Mouse (Mus musculus) heart, adult 9 months (tissue): ENCODE results near the gene Nphs1.

ENCODE experiments used
- DNase-seq, 2 experiments: peaks; one replicate each; pipeline ENCODE4 v3.0.0; 2022; ENCODE audit warnings: low spot score in 2 of 2

Gene Nphs1

DNA sequence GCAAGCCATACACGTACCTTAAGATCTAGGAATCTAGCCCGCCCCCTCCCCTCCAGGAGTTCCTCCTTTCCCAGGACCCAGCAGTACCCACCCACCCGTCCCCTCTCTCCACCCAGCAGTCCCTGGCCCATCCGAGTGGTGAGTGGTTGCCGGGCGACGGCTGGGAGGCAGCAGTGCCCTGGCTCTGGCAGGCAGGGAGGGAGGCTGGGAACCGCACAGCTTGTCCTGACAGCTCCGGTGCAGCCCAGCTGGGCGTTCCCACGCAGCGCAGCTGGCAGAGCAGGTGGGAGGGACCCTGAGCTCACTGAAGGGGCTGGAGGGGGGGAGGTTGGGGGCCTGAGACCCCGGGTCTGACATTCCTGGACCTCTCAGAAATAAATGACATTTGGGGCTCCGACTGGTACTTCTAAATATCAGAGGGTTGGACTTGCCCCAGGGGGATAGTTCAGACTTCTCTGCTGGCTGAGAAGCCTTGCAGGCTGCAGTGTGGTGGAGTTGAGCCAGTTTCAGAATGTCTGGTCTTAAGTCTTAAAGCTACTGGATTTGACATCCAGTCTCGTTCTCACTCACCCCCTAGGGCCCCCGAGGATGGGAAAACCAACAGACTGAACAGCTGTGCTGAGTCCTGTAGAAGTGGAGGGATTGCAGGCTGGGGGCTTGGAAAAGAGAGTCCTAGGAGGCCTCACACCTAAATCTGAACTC lies at the start of gene Nphs1, which contains the start of gene Kirrel2:
Gene Nphs1, plus strand, starts transcription at position 687 of the 702 bp plus-strand sequence.
Gene Kirrel2, minus strand, starts transcription at position 62 of the 702 bp plus-strand sequence.
- no peak for DNase-seq

DNA sequence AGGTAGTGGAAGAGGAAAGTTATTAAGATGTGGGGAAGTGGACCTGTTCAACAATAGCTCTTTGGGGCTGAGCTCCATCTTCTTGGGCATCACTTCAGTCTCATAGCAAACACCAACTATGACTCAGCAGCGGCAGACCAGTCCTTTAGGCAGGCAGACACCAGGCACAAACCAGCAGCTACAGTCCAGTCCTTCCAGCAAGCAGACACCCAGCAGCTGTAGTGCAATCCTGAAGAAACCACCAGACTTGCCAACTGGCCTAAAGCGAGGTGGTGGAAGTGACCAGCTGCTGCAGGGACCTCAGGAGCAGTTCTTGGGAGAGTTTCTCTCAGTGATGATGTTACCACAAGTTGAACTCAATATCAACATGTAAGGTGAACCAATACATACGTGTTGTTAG lies 49.5 kb upstream of the Nphs1 start:
- no peak for DNase-seq

DNA sequence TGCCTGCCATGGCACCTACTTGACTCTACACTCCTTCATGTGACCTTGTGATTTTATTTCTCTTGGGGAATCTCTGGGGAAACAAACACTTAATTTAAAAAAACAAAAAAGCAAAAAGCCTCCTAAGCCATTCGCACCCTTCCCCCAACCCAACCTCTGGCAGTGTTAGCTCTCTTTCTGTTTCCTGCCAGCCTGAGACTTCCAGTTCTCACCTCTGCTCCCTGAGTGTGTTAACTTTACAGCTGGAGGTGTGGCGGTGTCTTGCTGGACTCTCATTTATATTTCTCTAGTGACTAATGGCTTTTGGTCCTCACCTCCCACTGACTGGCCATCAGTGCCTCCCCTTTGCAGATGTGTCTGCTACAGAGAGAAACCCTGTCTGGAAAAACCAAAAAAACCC lies 48.3 kb upstream of the Nphs1 start:
- no peak for DNase-seq

DNA sequence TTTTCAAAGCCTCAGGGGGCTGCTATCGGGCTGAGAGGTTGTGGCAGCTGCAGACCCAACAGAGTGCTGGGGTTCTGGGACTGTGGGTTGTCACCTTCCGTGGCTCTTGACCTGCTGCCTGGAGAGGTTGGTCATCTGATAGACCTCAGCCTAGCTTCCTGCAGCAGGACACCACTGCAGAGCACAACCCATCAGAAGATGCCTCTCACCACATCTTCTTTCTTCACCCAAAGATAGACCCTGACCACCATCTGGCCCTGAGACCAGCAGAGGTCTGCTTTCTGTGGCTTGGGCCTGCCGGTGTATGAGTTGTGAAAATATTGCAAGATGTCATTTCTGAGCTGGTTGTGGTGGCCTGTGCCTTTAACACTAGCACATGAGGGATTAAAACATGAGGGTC lies 47.1 kb upstream of the Nphs1 start:
- DNase-seq = no peak

DNA sequence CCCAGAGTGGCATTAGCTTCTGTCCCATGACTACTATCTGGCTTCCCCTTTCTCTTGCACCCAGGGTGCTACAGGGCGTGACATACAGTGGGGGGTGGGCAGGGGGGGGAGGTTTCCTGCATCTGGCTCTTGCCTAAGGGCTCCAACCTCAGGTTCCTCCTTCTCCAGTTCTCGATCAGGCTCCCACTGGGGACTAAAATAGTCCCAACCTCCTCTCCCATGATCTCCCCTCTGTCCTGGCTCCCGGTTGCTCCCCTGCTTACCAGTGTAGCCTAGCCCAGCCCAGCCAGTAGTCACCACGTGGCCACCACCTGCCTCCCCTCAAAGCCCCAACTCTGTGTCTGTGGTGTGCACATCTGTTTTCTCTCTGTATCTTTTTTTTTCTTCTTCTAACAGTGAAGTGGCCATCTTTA lies 45.4 kb upstream of the Nphs1 start:
- no peak for DNase-seq

DNA sequence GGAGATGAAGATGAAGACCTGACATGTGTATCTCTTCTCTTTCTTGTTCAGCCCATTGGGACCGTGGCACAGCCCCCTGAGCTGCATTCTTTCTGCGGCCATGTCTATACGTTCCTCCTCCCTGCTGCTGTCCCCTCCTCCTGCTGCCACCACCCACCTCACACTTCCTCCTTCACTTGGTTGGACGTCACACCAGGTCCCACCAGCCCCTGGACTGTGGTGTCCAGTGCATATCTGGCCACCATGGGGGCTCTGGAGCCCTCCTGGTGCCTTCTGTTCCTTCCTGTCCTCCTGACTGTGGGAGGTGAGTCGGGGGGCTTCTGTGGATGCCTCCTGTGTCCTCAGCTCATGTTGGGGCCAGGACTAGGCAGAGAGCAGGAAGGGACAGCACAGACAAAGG lies 44.5 kb upstream of the Nphs1 start, which contains the start of gene Tyrobp:
Gene Tyrobp, plus strand, starts transcription at position 165 of the 400 bp plus-strand sequence.
- peak in 1 of 2 experiments; percentile 29 for DNase-seq

DNA sequence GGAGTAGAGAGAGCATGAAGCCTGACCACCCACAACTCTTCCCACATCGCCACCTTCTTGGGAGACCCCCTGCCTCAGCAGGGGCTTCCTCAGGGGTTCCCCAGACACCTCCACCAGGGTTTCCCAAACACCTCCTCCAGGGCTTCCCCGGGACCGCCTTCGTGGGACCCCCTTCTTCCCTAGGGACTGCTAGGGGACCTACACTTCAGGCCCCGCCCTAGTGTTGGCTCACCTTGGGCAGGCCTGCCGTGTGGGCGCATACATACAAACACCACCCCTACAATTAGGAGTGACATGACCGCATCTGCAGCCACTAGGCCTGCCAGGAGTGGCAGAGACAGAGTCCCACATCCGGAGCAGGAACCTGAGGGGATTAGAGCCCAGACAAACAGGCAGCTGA lies 40.3 kb upstream of the Nphs1 start:
- no peak for DNase-seq

DNA sequence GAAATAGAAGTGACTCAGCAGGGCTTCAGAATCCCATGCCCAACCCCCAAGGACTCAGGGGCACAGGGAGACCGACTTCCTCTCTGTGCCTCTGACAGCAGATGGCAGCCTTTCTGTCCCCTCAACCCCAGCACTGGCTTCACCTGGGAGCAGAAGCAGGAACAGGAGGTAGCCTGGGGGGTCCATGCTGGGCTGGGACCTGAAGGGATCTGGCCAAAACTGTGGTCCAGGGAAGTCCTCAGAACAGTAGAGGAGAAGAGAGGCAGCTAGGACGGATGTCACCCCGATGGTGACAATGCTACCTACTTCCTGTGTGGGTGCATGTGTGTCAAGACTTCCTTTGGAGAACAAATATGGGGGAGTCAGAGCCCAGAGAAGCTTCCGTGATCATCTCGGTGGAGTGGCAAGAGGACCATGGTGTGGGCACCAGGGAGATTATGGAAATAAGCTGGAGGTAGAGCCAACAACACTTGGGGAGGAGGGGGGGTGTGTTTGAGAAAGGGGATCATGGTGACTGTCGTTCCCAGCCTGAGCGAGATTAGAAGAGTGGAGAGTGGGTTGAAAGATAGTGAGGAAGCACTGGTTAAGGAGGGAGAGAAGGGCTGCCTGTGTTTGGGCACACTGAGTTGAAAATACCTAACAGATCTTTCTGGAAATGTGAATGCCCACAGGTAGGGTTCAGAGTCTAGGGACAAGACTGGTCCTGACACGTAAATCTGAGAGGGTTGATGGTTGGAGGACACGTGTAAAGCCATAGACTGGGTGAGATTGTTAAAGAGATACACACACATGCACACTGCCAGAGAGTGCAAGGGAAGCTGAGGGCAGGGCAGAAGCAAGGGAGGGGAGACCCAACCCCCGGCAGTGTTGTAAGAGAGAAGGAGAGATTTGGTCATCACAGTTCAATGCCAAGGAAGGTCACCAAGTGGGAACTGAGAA lies 38.3 kb upstream of the Nphs1 start, which contains the start of gene Hcst:
Gene Hcst, minus strand, starts transcription at position 294 of the 939 bp plus-strand sequence.
- peak in 1 of 2 experiments; percentile 28 for DNase-seq

DNA sequence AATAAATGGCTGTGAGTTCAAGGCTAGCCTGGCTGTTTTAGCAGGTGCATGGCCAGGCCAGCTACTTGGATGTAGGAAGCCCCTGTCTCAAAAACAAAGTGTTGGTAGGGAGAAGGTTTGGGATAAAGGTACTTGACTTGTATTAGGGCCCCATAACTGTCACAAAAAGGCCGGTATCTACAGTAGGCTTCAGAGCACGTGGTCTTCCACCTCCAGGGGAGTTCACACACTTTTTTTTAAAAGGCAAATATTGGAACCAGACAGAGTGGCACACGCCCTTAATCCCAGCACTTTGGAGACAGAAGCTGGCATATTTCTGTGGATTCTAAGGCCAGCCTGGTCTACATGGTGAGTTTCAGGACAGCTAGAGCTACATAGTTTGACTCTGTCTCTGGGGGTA lies 37.4 kb upstream of the Nphs1 start:
- no peak for DNase-seq

DNA sequence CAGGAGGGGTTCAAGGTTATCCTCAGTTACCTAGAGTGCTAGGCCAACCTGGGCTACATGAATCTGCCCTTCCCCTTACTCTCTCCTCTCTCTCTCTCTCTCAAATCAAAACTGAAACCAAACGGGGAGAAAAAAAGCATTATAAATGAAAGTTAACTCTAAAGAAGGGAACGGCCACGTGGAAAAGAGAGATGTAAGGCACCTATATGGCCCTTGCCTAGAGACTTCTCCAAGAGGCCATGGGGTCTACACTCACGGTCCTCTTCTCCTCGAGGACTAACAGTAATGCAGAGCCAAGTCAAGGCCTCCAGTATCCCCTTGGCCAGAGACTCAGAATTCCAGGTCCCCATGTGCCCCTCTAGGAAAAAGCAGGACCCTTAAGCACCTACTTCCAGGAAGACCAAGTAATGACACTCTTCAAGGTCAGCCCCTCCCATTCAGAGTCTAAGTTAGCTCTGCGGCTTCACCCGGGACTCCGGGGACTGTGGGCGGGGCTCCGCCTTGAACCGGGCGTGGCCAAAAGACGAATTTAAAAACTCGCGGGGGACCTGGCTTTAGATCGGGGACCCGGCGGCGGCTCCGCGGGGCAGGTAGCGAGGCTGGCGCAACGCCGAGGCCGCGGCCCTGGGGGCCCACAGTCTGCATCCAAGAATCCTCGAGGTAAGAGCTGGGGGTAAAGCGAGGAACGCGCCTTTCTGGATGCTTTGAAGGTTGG lies 36.8 kb upstream of the Nphs1 start, which contains the start of gene Nfkbid:
Gene Nfkbid, plus strand, starts transcription at position 558 of the 715 bp plus-strand sequence.
- DNase-seq = peak; percentile 60 to 68

DNA sequence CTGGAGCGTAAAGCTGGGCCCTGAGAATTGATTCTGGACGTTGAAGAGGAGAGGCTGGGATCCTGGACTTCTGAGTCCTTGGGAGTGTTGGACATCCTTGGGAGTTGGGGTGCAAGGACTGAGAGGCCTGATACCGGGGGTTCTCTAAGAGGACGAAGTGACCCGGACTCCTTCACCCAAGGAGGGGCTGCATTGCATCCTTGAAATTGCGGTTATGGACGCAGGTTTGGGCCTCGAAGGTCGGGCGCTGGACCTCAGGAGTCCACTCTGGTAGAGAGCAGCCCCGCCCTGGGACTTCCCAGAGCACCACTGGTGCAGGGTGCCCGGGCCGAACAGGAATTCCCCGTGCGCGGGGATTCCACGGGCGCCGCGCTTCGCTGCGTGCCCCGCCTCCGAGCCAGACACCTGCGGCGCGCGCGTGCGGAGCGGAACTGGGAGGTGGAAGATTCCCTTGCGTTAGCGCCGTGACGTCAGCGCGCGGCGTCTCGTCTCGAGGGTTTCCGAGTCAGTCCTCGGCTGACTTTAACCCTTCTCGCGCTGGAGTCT lies 36.2 kb upstream of the Nphs1 start:
- DNase-seq = peak; percentile 74 to 78

DNA sequence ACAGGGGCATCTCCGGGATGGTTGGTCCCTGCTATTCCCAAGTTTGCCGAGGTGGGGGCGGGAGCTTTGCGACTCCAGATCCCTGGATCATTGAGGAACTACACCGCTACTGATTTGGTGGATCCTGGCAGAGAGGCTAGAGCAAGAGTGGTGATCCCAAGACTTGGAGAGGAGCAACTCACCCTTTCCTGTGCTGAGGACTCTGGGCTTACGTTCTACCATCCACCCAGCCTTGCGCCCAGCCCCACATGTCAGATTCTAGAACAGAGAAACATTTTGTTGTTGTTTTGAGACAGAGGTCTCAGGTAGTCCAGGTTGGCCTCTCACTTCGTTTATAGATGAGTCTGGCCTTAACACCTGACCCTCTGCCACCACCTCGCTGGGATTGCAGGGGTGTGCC lies 35.6 kb upstream of the Nphs1 start:
- DNase-seq = no peak

DNA sequence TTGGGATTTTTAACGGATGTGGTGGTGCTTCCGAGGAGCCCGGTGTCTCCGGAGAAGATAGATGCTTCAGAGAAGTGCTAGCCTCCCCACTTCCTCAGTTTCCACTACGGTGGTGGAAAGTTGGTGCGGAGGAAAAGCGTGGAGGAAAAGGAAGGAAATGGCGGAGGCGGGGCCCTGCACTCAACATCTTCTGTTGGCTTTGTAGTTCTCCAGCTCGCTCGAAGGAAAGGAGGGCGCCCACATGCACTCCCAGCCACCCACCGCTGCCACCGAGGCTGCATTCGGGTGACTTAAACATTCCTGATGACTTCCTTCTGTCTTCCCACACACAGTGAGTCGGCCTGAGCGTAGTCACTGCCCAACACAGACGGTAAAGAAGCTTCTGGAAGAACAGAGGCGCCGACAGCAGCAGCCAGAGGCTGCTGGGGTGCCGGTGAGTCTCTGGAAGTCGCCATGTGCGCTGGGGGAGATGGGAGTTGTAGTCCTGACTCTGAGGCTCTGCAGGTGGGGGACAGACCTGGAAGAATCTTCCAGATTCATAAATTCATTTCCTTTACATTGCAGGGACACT lies 35.0 kb upstream of the Nphs1 start:
- peak; percentile 36 to 53 for DNase-seq

DNA sequence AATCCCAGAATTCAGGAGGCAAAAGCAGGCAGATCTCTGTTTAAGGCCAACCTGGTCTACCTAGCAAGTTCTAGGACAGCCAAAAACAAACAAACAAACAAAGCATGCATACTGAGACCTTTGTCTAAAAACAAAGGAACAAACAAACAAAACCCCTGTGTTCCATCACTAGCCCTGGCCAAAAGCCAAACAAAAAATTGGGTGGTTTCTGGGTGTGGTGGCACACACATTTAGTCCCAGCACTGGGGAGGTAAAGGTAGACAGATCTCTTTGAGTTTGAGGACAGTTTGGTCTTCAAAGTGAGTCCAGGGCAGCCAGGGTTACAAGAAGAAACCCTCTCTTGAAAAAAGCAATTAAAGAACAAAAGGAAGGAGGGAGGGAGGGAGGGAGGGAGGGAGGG lies 28.8 kb upstream of the Nphs1 start:
- DNase-seq = no peak

DNA sequence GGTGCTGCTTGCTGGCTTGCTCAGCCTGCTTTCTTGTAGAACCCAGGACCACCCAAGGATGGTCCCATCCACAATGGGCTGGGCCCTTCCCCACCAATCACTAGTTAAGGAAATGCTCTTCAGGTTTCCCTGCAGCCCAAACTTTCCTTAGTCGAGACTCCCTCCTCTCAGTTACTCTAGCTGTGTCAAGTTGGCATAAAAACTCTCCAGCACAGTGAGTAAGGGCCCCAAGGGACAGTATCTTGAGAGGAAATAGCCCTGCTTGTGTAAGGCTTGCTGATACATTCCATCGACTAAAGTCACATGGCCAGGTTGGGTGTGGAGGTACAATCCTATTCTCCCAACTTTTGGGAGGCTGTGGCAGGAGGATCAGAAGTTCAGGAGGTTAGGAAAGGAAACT lies 27.9 kb upstream of the Nphs1 start:
- DNase-seq = no peak

DNA sequence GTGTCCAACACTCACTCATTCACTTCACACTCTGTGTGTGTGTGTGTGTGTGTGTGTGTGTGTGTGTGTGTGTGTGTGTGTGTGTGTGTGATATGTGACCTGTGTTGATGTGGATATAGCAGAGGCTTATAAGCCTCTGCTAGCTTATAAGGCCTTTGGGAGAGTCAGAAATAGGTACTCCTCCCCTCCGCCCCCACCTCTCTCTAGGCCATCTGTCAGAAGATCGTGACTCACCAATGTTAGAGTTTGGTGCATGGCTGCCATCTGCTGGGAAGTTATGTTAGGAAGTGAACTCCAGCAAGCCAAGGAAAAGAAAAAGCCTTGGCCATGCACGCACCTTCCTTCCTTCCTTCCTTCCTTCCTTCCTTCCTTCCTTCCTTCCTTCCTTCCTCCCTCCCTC lies 26.3 kb upstream of the Nphs1 start:
- peak in 1 of 2 experiments; percentile 50 for DNase-seq

DNA sequence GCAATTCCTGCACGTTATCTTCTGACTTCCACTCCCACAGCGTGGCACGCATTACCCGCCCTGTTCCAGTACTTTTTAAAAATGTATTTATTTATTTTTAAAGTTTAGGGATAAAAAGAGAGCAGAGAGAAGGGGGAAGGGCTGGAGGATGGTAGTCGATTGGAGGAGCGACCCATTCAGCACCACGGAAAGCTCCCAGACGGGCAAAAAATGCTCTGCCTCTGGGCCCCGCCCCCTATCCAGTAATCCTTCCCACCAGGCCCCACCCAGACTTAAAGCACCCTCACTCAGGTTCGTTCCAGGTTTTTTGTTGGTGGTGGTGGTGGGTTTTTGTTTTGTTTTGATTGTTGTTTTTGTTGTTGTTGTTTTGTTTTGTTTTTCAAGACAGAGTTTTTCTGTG lies 23.9 kb upstream of the Nphs1 start:
- DNase-seq = no peak

DNA sequence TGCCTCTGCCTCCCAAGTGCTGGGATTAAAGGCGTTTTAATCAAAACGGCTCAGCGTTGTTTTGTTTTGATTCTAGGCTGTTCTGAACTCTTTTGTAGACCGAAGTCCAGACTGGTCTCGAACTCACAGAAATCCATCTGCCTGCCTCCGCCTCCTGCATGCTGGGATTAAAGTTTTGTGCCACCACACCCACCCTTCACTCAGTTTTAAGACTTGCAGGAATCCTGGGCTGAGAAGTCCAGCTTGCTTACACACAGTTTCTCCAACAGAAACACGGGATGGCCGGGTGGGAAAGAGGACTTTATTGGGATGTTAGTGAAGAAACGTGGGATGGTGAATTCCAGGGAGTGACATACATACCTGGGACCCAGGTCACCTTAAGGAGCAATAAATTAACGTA lies 23.4 kb upstream of the Nphs1 start:
- no peak for DNase-seq

DNA sequence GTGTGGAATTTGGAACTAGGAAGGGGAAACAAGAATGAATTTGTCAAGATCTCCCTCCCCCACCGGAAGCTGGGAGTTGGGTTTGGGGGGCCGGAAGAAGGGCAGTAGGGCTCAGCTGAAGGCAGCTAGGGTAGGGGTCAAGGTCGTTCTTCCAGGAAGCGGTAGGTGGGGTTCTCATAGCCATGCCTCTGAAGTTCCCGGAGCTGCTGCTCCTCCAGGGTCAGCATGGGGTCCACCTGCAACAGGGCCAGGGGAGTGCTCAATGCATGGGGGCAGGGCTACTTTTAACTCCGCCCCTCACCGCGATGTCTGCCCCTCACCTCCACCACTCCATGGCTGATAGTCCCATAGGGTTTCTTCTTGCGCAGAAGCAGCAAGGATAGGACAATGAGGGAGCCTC lies 23.0 kb upstream of the Nphs1 start:
- DNase-seq = no peak

DNA sequence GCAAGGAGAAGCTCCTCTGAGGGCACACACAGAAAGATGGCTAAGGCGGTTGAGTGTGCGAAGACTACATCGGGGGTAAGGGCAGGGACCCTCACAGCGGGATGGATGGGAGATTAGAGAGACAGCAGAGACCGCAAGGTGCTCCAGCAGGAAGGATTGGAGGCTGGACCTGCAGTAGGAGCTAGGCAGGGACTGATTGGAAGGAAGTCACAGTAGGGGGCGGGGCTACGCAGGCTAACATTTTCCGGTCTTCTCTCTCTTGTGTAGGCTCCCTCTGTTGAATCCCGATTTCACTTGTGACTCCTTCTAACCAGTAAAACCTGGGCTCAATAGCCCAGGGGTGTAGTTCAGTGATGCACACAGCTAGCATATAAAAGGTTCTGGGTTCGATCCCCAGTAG lies 21.2 kb upstream of the Nphs1 start:
- DNase-seq = no peak

DNA sequence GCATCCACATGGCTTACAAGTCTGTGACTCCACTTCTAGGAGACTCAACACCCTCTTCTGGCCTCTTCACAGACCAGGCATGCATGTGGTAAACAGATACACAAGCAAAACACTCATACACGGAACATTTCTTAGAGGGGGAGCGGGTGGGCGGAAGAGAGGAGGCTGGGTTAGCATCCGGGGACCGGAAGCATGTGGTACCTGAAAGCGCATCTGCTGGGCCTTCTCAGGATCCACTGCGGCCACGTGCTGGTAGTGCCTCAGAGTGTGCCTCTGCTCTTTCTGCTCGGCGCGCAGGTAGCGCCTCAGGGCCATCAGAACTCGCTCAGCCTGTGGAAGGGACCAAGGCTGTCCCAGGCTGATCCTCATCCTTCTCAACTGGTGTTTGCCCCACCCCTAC lies 18.4 kb upstream of the Nphs1 start:
- no peak for DNase-seq
